Mouse (Mus musculus) kidney, postnatal 0 days (tissue): Measurements from ENCODE around the gene Camkmt. TPM values are rescaled to one million over a fixed set of nuclear protein-coding genes. Genes with fewer than 3 reads are reported as not detected.
A peak's percentile ranks its signal among the peaks of the same experiment; 100 is the strongest.

Experiments used
- ATAC-seq: fragments of 200-750 bp; cut with Nextera tagmentation; replicated peaks from 2 replicates; pipeline ENCODE4 v1.8.0; 2017; ENCODE audit warnings: low read depth, moderate number of reproducible peaks, moderate TSS enrichment, moderate library complexity; ENCODE audit not compliant: low FRiP score
- DNase-seq: peaks from one replicate; pipeline ENCODE4 v3.0.0-alpha.2; 2016; ENCODE audit warnings: low spot score
- H3K27ac ChIP-seq: fragments of 300-500 bp; sonication (generic); 2 replicates; pipeline ENCODE4 v1.5.1; 2014; ENCODE audit warnings: mild to moderate bottlenecking
- H3K27me3 ChIP-seq: fragments of 300-500 bp; sonication (generic); 2 replicates; pipeline ENCODE4 v1.6.1; 2014; ENCODE audit warnings: low read length, mixed read lengths; ENCODE audit not compliant: insufficient read depth
- H3K36me3 ChIP-seq: fragments of 300-500 bp; sonication (generic); 2 replicates; pipeline ENCODE4 v1.6.1; 2014; ENCODE audit warnings: low read length, mixed read lengths; ENCODE audit not compliant: insufficient read depth
- H3K4me1 ChIP-seq: fragments of 300-500 bp; sonication (generic); replicated peaks from 2 replicates; pipeline ENCODE4 v1.6.1; 2014; ENCODE audit warnings: antibody characterized with exemption, low read length, mixed read lengths; ENCODE audit not compliant: insufficient read depth
- H3K4me2 ChIP-seq: fragments of 300-500 bp; sonication (generic); 2 replicates; pipeline ENCODE4 v1.6.1; 2014; ENCODE audit warnings: mild to moderate bottlenecking, low read length, moderate library complexity, mixed read lengths
- H3K4me3 ChIP-seq: fragments of 300-500 bp; sonication (generic); replicated peaks from 2 replicates; pipeline ENCODE4 v1.5.1; 2014; ENCODE audit warnings: low read depth, low read length
- H3K9ac ChIP-seq: fragments of 300-500 bp; sonication (generic); 2 replicates; pipeline ENCODE4 v1.6.1; 2014; ENCODE audit warnings: low read depth, low read length
- H3K9me3 ChIP-seq: fragments of 300-500 bp; sonication (generic); replicated peaks from 2 replicates; pipeline ENCODE4 v1.6.1; 2016; ENCODE audit warnings: low read length, inconsistent platforms, mixed read lengths
- CTCF ChIP-seq: IDR thresholded peaks from 2 replicates; pipeline ENCODE4 v1.5.1; 2016; ENCODE audit warnings: antibody characterized with exemption, low read depth, mild to moderate bottlenecking, moderate library complexity
- WGBS: fragments of 180-500 bp; shearing (Covaris S2); extraction: QIAGEN DNeasy Blood & Tissue Kit; methylation state at CpG from one replicate; pipeline ENCODE4 v1.1.7; 2014; 5-methylcytosine and 5-hydroxymethylcytosine counted together
- polyA plus RNA-seq: library from polyadenylated mRNA; unstranded; fragments of >200 nt; fragmentation: Nextera tagmentation; extraction: Ambion mirVana; gene quantifications from 2 replicates; pipeline ENCODE4 v1.2.1, GENCODE M21; 2015

Camkmt gene
- polyA plus RNA-seq, 1 experiment from 2014 or later, result 14.4 TPM

DNA sequence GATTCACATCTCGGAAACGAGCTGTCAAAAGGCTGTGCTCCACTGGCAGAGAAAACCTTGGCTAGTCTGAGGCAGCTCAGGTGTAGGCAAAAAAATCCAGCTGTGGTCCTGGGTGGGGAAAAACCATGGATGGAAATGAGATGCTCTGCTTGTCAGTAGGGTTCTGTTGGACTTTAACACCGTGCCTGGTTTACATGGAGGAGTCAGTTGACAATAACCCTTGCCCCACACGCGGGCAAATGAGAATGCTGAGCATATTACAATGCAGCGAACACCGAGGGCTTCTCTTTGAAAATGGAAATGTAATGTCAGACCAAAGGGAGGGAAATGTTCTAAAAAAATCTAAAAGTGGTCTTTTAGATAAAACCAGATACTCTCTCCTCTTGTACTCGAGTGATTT, 60.9 kb downstream of the Camkmt start:
- no peak for DNase-seq
- no peaks in the 10 kb centered on the region for H3K9me3 ChIP-seq
- WGBS, result 40% methylated on average over 8 of the region's 8 CpGs
- ATAC-seq, result no peak
- no peak overlapping the region for H3K4me2 ChIP-seq
- no peak overlapping the region for H3K4me3 ChIP-seq
- no peaks in the 10 kb centered on the region for H3K36me3 ChIP-seq
- H3K9ac ChIP-seq, result no peak overlapping the region
- no peak for TF ChIP-seq CTCF
- H3K27ac ChIP-seq, result 0 out of 2 replicates have a peak overlapping the region, but pooled peaks have one; percentile 11
- H3K4me1 ChIP-seq, result 0 out of 2 replicates have a peak, but pooled peaks cover 3% of the 10 kb centered on the region
- no peaks in the 10 kb centered on the region for H3K27me3 ChIP-seq

DNA sequence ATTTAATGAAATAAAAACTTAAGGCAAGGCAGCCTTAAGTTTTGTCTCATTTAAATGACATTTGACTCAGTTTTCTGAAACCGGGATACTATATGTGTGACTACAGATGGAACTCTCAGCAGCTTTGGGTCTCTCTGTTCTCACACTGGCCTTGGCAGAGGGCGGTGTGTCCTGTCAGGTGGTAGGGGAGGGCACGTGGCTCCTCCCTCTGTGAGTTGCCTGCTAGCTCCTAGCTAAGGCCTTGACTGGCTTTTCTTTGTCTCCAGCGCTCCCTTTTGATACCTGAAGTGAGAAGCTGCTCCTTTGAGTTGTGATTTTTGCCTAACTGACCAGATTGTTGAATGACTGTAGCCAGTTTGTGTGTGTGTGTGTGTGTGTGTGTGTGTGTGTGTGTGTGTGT, 67.8 kb downstream of the Camkmt start:
- H3K9ac ChIP-seq, result no peak overlapping the region
- TF ChIP-seq CTCF, result no peak
- H3K36me3 ChIP-seq, result no peaks in the 10 kb centered on the region
- H3K27ac ChIP-seq, result no peak overlapping the region
- H3K4me3 ChIP-seq, result no peak overlapping the region
- 0 out of 2 replicates have a peak, but pooled peaks cover 3% of the 10 kb centered on the region for H3K4me1 ChIP-seq
- H3K27me3 ChIP-seq, result no peaks in the 10 kb centered on the region
- H3K4me2 ChIP-seq, result no peak overlapping the region
- no peak for ATAC-seq
- 76% methylated on average over 4 of the region's 4 CpGs for WGBS
- DNase-seq, result no peak
- no peaks in the 10 kb centered on the region for H3K9me3 ChIP-seq

DNA sequence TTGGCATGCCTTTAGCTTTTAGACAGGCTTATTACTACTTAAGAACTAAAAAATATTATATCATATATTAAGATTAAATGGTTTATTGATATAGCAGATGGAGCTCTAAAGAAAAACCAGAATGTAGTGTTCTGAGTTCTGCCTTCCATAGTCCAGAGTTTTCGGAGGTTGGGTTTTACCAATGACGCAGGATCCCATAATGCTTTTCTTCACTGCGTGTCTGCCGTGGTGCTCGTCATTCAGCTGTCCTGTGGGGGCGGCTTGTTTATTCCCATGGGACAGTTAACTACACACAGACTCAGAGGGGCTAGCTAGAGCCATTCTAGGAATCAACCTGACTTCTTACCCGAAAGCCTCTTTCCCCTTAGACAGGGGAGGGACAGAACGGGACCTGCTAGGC, 69.2 kb downstream of the Camkmt start:
- Histone ChIP-seq H3K4me1 (0 out of 2 replicates have a peak, but pooled peaks cover 3% of the 10 kb centered on the region), H3K4me3 (no peak overlapping the region), H3K36me3 (no peaks in the 10 kb centered on the region), H3K9me3 (no peaks in the 10 kb centered on the region), H3K27me3 (no peaks in the 10 kb centered on the region), H3K4me2 (no peak overlapping the region), H3K9ac (no peak overlapping the region), H3K27ac (no peak overlapping the region)
- WGBS, result 81% methylated on average over 8 of the region's 8 CpGs
- no peak for DNase-seq
- no peak for ATAC-seq
- no peak for TF ChIP-seq CTCF

DNA sequence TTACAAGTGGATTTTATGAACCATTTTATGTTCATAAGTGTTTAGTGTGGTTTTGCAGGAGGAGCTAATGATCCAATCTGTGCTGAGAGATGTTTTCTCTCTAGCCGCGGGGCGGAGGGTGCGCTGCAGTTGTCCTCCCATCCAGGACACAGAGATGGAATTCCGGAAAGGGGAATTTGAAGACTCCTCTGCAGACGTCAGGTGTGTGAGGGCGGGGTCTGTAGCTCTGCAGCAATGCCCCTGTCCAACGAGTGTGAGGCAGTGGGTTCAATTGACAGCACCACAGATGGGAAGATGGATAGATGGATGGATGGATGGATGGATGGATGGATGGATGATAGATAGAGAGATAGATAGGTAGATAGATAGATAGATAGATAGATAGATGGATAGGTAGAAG, 70.4 kb downstream of the Camkmt start:
- H3K9ac ChIP-seq, result no peak overlapping the region
- DNase-seq (no peak), ATAC-seq (no peak)
- no peaks in the 10 kb centered on the region for H3K9me3 ChIP-seq
- H3K36me3 ChIP-seq, result no peaks in the 10 kb centered on the region
- no peak overlapping the region for H3K27ac ChIP-seq
- H3K4me2 ChIP-seq, result no peak overlapping the region
- no peaks in the 10 kb centered on the region for H3K27me3 ChIP-seq
- no peak overlapping the region for H3K4me3 ChIP-seq
- 0 out of 2 replicates have a peak, but pooled peaks cover 3% of the 10 kb centered on the region for H3K4me1 ChIP-seq
- TF ChIP-seq CTCF, result no peak
- WGBS, result 85% methylated on average over 8 of the region's 8 CpGs

DNA sequence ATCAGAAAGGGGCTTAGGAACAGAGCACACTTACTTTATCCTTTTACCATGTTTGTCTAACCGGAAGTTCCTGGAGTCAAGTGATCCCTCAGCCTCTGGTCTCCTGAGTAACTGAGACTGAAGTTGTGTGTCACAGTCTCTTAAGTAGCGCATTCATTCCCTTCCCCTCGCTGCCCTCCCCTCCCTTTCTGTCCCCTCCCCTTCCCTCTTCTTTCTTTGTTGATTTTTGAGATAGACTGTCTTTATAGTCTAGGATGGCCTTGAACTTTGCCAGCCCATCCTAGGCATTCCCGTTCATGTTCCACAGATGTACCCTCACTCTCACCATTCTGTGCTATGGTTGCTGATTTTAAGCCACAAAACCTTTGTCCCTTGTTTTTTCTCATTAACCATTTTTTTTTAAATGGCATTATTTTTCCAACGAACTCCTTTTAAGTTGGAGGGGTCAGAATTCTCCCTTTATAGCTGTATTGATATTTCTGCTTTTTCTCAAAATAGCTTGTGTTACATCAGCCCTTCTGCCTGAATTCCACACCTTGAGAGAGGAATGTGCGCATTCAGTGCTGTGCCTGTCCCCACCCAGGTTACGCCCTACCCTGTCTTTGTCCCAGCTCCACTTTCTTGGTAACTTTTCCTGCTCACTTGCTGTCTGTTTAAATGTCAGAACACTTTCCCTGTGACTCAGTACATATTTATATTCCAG, 72.4 kb downstream of the Camkmt start:
- Histone ChIP-seq H3K4me2 (no peak overlapping the region), H3K4me3 (no peak overlapping the region), H3K27ac (no peak overlapping the region), H3K4me1 (no peaks in the 10 kb centered on the region), H3K36me3 (no peaks in the 10 kb centered on the region), H3K9ac (no peak overlapping the region), H3K27me3 (no peaks in the 10 kb centered on the region), H3K9me3 (no peaks in the 10 kb centered on the region)
- 75% methylated on average over 7 of the region's 7 CpGs for WGBS
- no peak for ATAC-seq
- no peak for DNase-seq
- TF ChIP-seq CTCF, result no peak

DNA sequence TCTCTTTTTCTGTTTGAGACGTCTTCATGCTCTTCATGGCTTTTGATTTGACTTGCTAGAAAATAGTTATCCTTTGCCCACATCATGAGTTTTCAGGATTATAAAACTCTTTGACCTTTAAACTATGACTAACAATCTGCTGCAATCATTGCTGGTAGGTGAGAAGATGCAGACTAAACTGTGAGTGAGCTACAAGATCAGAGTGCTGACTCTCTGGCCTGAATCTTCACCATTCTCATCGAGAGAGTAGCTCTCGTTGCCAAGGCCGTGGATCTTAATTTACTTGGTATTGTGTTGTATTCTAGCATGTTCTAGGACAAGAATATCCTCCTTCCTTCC, 72.9 kb downstream of the Camkmt start:
- Histone ChIP-seq H3K9ac (no peak overlapping the region), H3K4me3 (no peak overlapping the region), H3K4me1 (no peaks in the 10 kb centered on the region), H3K36me3 (no peaks in the 10 kb centered on the region), H3K27ac (no peak overlapping the region), H3K4me2 (no peak overlapping the region), H3K27me3 (no peaks in the 10 kb centered on the region), H3K9me3 (no peaks in the 10 kb centered on the region)
- no peak for ATAC-seq
- 82% methylated on average over 4 of the region's 4 CpGs for WGBS
- no peak for TF ChIP-seq CTCF
- DNase-seq, result no peak

DNA sequence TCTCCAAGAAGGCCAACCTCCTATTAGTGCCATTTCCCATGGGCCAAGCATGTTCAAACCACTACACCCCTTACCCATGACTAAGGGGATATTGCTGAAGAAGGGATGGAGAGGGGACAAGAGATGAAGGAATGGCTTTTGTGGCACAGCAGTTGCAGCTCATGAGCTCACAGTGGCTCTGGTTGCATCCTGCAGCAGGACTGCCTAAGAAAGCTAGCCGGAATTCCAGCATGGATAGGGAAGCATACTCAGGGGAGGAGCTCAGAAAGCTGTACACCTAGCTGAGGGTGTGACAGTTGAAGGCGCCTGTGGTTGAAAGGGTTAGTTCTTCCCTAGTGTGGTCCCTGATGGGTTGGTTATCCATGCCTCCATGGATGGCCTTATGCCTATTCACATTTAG, 78.4 kb downstream of the Camkmt start:
- Histone ChIP-seq H3K9ac (no peak overlapping the region), H3K4me3 (no peak overlapping the region), H3K27me3 (no peaks in the 10 kb centered on the region), H3K36me3 (no peaks in the 10 kb centered on the region), H3K4me2 (no peak overlapping the region), H3K27ac (no peak overlapping the region), H3K9me3 (no peaks in the 10 kb centered on the region), H3K4me1 (no peaks in the 10 kb centered on the region)
- 91% methylated on average over 2 of the region's 2 CpGs for WGBS
- no peak for ATAC-seq
- no peak for TF ChIP-seq CTCF
- DNase-seq, result no peak
